Mouse (Mus musculus): ENCODE data around the gene Prkag2.

DNA sequence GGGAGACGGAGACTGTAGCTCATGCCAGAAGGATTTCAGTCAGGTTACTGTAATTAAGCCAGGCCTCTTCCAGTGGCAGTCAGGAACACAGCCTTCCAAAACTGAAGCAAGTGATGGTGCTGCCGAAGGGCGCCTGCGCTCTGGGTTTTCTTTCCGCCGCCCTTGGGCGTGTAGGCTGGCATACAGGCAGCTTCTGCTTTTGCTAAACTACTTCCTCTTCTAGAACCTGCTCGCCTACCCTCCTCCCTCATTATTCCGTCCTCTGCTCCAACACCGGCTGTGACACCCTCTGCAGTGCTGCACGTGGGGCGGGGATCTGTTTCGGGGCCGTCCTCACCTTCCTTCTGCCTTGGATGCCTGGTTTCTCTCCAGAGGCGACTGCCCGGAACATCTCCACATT lies 18.9 kb downstream of the Prkag2 start:
- TF ChIP-seq GATA1 (IDR thresholded peaks at IDR 0.05; ENCODE audit: borderline replicate concordance, low read length) (no peak), FLI1 (IDR thresholded peaks at IDR 0.05; ENCODE audit: low read length) (no peak)
